Comparison of ENCODE assay signal across 7 mouse cellular contexts in the genomic region with DNA sequence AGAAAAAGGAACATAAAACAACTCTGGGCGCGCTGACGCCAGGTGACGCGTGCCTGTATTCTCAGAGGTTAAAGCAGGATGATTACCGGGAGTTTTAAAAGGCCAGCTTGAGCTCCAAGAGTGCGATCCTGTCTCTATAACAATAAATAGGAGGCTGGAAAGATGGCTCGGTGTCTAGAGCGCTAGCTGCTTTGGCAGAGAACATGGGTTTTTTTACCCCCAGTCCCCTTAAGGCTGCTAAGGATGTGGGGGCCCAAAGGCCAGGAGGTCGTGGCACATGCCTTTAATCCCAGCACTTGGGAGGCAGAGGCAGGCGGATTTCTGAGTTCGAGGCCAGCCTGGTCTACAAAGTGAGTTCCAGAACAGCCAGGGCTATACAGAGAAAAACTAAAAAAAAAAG. TPM values are rescaled to one million over a fixed set of nuclear protein-coding genes. Genes with fewer than 3 reads are reported as not detected.
A peak's percentile ranks its signal among the peaks of the same experiment; 100 is the strongest.
DNase-seq lines count a peak whose midpoint lies in the region; ATAC-seq and TF ChIP-seq lines count a peak whose summit lies in the region.

No protein-coding gene starts in this region.

- peak overlapping the region; percentile 82 for H3K4me2 ChIP-seq in limb, embryonic 12.5 days

- no peaks in the 10 kb centered on the region for H3K27me3 ChIP-seq in liver, adult 2 months (ENCODE audit: control insufficient read depth, insufficient read depth, low read length)
- no peaks in the 10 kb centered on the region; the same call in 1 of the 2 replicates for H3K27me3 ChIP-seq in forebrain, embryonic 10.5 days (ENCODE audit: poor library complexity, severe bottlenecking)
- no peaks in the 10 kb centered on the region for H3K27me3 ChIP-seq in limb, embryonic 12.5 days
- H3K27me3 ChIP-seq in small intestine, adult 2 months (ENCODE audit: control insufficient read depth, insufficient read depth, low read length), result no peaks in the 10 kb centered on the region

- peak overlapping the region; percentile 67; the same call in 1 of the 2 replicates for H3K27ac ChIP-seq in liver, adult 2 months (replicated peaks; ENCODE audit: insufficient read depth, low read depth, low read length)
- H3K27ac ChIP-seq in forebrain, embryonic 10.5 days, result peak overlapping the region; percentile 98
- H3K27ac ChIP-seq in limb, embryonic 12.5 days, result peak overlapping the region; percentile 96
- H3K27ac ChIP-seq in small intestine, adult 2 months (ENCODE audit: insufficient read depth, low read depth, low read length), result peak overlapping the region; percentile 98

- H3K79me2 ChIP-seq in liver, adult 2 months (ENCODE audit: control insufficient read depth, insufficient read depth, low read length), result peaks cover 25% of the 10 kb centered on the region; the same call in 1 of the 2 replicates

- peak overlapping the region; percentile 76; the same call in 1 of the 2 replicates for H3K9ac ChIP-seq in liver, adult 2 months (ENCODE audit: low read depth, low read length)
- peak overlapping the region; percentile 78 for H3K9ac ChIP-seq in limb, embryonic 12.5 days (replicated peaks)

- no peaks in the 10 kb centered on the region for H3K36me3 ChIP-seq in liver, adult 2 months (ENCODE audit: control insufficient read depth, insufficient read depth, low read length)
- peaks cover 5% of the 10 kb centered on the region; the same call in 1 of the 2 replicates for H3K36me3 ChIP-seq in forebrain, embryonic 10.5 days (replicated peaks)
- no peaks in the 10 kb centered on the region for H3K36me3 ChIP-seq in limb, embryonic 12.5 days
- H3K36me3 ChIP-seq in small intestine, adult 2 months (ENCODE audit: control insufficient read depth, insufficient read depth, low read length), result no peaks in the 10 kb centered on the region

- TF ChIP-seq CTCF in liver, adult 2 months (IDR thresholded peaks at IDR 0.05; ENCODE audit: low read depth, low read length), result no peak
- no peak for TF ChIP-seq CTCF in small intestine, adult 2 months (IDR thresholded peaks at IDR 0.05; ENCODE audit: extremely low read depth, insufficient read length, insufficient replicate concordance, low read depth, low read length)

- no peak for DNase-seq in liver, adult 2 months (ENCODE audit: extremely low read depth, low read depth, low spot score)
- DNase-seq in liver, result no peak
- DNase-seq in forebrain, embryonic 10.5 days (ENCODE audit: extremely low spot score, low spot score), result no peak
- DNase-seq in adrenal gland, adult 8-10 months, result no peak

- no peak for TF ChIP-seq POLR2A in liver, adult 2 months (IDR thresholded peaks at IDR 0.05; ENCODE audit: extremely low read depth, insufficient read depth, low read length)
- TF ChIP-seq POLR2A in small intestine, adult 2 months (IDR thresholded peaks at IDR 0.05; ENCODE audit: low read depth, low read length), result no peak

- peaks cover 6% of the 10 kb centered on the region; the same call in 1 of the 2 replicates for H3K4me1 ChIP-seq in liver, adult 2 months (ENCODE audit: control insufficient read depth, insufficient read depth, low read length)
- H3K4me1 ChIP-seq in forebrain, embryonic 10.5 days, result peaks cover 65% of the 10 kb centered on the region
- peaks cover 47% of the 10 kb centered on the region for H3K4me1 ChIP-seq in limb, embryonic 12.5 days (replicated peaks)
- peaks cover 23% of the 10 kb centered on the region for H3K4me1 ChIP-seq in small intestine, adult 2 months (ENCODE audit: control insufficient read depth, insufficient read depth, insufficient read length, low read length)

- WGBS in liver, adult 2 months, result 43% methylated on average over 12 of the region's 12 CpGs
- 41% methylated on average over 12 of the region's 12 CpGs for WGBS in forebrain, embryonic 10.5 days
- WGBS in limb, embryonic 12.5 days, result 38% methylated on average over 12 of the region's 12 CpGs
- WGBS in small intestine, adult 2 months, result 22% methylated on average over 12 of the region's 12 CpGs

- no peak for ATAC-seq in limb, embryonic 12.5 days (ENCODE audit: insufficient number of reproducible peaks, insufficient read depth, low FRiP score, low TSS enrichment, low read depth)
- ATAC-seq in megakaryocyte progenitor cell, adult 5-6 weeks (replicated peaks; ENCODE audit: poor library complexity), result no peak

- peak overlapping the region; percentile 67; the same call in 1 of the 2 replicates for H3K4me3 ChIP-seq in liver, adult 2 months (ENCODE audit: insufficient read depth, low read depth, low read length)
- peak overlapping the region; percentile 100 for H3K4me3 ChIP-seq in forebrain, embryonic 10.5 days
- H3K4me3 ChIP-seq in limb, embryonic 12.5 days (replicated peaks), result peak overlapping the region; percentile 98
- H3K4me3 ChIP-seq in small intestine, adult 2 months (ENCODE audit: low read depth, low read length), result peak overlapping the region; percentile 84

- H3K9me3 ChIP-seq in forebrain, embryonic 10.5 days, result no peaks in the 10 kb centered on the region
- no peaks in the 10 kb centered on the region for H3K9me3 ChIP-seq in limb, embryonic 12.5 days

RNA-seq across cellular contexts. Expression of gene Mlec, which starts 1.2 kb away (rescaled TPM):
- 33.7 and 44.7 TPM in 2 replicates for total RNA-seq in liver, adult 2 months (2014; rRNA removed)
- 40.8 and 41.8 TPM in 2 replicates for polyA plus RNA-seq in liver, adult 2 months (2012; rRNA removed)
- 64.2 and 67.3 TPM in 2 replicates for polyA plus RNA-seq in forebrain, embryonic 10.5 days (2016; fragmentation: Nextera tagmentation; extraction: Ambion mirVana)
- polyA plus RNA-seq in limb, embryonic 12.5 days (2016; fragmentation: Nextera tagmentation; extraction: Ambion mirVana), result 76.6 and 89.6 TPM in 2 replicates
- 56.0 and 78.3 TPM in 2 replicates for polyA plus RNA-seq in small intestine, adult 2 months (2012; rRNA removed)
- 100 to 1,000 TPM; 207 to 274 (median 239) TPM for total RNA-seq in adrenal gland, adult 8-10 months (2022)
- 242 and 279 TPM in 2 replicates for total RNA-seq in megakaryocyte progenitor cell, adult 5-6 weeks (2015)
- total RNA-seq in megakaryocyte progenitor cell, adult 5-6 weeks (2017), result 276 and 305 TPM in 2 replicates

RNA-seq across cellular contexts. Expression of gene Unc119b, which starts 24.4 kb away (rescaled TPM):
- total RNA-seq in liver, adult 2 months (2014; rRNA removed), result 12.5 and 17.3 TPM in 2 replicates
- polyA plus RNA-seq in liver, adult 2 months (2012; rRNA removed), result 29.4 and 32.0 TPM in 2 replicates
- 75.4 and 77.6 TPM in 2 replicates for polyA plus RNA-seq in forebrain, embryonic 10.5 days (2016; fragmentation: Nextera tagmentation; extraction: Ambion mirVana)
- polyA plus RNA-seq in limb, embryonic 12.5 days (2016; fragmentation: Nextera tagmentation; extraction: Ambion mirVana), result 61.7 and 62.6 TPM in 2 replicates
- 16.9 and 26.5 TPM in 2 replicates for polyA plus RNA-seq in small intestine, adult 2 months (2012; rRNA removed)
- 10 to 100 TPM; 38.8 to 51.9 (median 45.7) TPM for total RNA-seq in adrenal gland, adult 8-10 months (2022)
- total RNA-seq in megakaryocyte progenitor cell, adult 5-6 weeks (2015), result 4.1 and 7.2 TPM in 2 replicates
- 9.6 and 11.2 TPM in 2 replicates for total RNA-seq in megakaryocyte progenitor cell, adult 5-6 weeks (2017)

RNA-seq across cellular contexts. Expression of gene Cabp1, which starts 35.0 kb away (rescaled TPM):
- total RNA-seq in liver, adult 2 months (2014; rRNA removed), result 0.09 TPM in 1 of 2 replicates, not detected in the other
- polyA plus RNA-seq in liver, adult 2 months (2012; rRNA removed), result 0.07 and 0.21 TPM in 2 replicates
- 0.31 and 0.43 TPM in 2 replicates for polyA plus RNA-seq in forebrain, embryonic 10.5 days (2016; fragmentation: Nextera tagmentation; extraction: Ambion mirVana)
- 1.1 and 1.3 TPM in 2 replicates for polyA plus RNA-seq in limb, embryonic 12.5 days (2016; fragmentation: Nextera tagmentation; extraction: Ambion mirVana)
- polyA plus RNA-seq in small intestine, adult 2 months (2012; rRNA removed), result 0.89 and 1.0 TPM in 2 replicates
- 10 to 100 TPM; 11.8 to 59.6 (median 41.5) TPM for total RNA-seq in adrenal gland, adult 8-10 months (2022)
- not detected in 2 replicates for total RNA-seq in megakaryocyte progenitor cell, adult 5-6 weeks (2015)
- not detected in 2 replicates for total RNA-seq in megakaryocyte progenitor cell, adult 5-6 weeks (2017)

RNA-seq across cellular contexts. Expression of gene Acads, which starts 40.0 kb away (rescaled TPM):
- total RNA-seq in liver, adult 2 months (2014; rRNA removed), result 140 and 143 TPM in 2 replicates
- polyA plus RNA-seq in liver, adult 2 months (2012; rRNA removed), result 255 and 293 TPM in 2 replicates
- 59.9 and 66.9 TPM in 2 replicates for polyA plus RNA-seq in forebrain, embryonic 10.5 days (2016; fragmentation: Nextera tagmentation; extraction: Ambion mirVana)
- 65.2 and 69.5 TPM in 2 replicates for polyA plus RNA-seq in limb, embryonic 12.5 days (2016; fragmentation: Nextera tagmentation; extraction: Ambion mirVana)
- 63.3 and 95.9 TPM in 2 replicates for polyA plus RNA-seq in small intestine, adult 2 months (2012; rRNA removed)
- 100 to 1,000 TPM; 122 to 219 (median 173) TPM for total RNA-seq in adrenal gland, adult 8-10 months (2022)
- total RNA-seq in megakaryocyte progenitor cell, adult 5-6 weeks (2015), result 27.8 and 28.8 TPM in 2 replicates
- 22.3 and 34.1 TPM in 2 replicates for total RNA-seq in megakaryocyte progenitor cell, adult 5-6 weeks (2017)
